Mouse (Mus musculus): ENCODE measurements at regions not wholly inside any gene's neighbourhood (a gene's known extent, or its start where the extent isn't known, plus 50 kb on each side); places are given as distances from the start of the nearest gene placed in this dataset.

- Histone ChIP-seq H3K4me2 (no peak overlapping the region), H3K4me1 (replicated peaks) (no peaks in the 10 kb centered on the region), H3K36me3 (no peaks in the 10 kb centered on the region), H3K9ac (no peak overlapping the region), H3K27me3 (no peaks in the 10 kb centered on the region), H3K9me3 (replicated peaks) (no peaks in the 10 kb centered on the region), H3K27ac (no peak overlapping the region), H3K4me3 (replicated peaks) (no peak overlapping the region)
- 57% methylated on average over 7 of the region's 7 CpGs for WGBS (ENCODE audit: insufficient replicate concordance)
- ATAC-seq (ENCODE audit: low read depth) = no peak
- DNase-seq = no peak
Measured at GRCm38 (mm10) chr2:75446996-75447715, 211.9 kb upstream of the Hnrnpa3 start.

GRCm38 (mm10) chr2:75448221-75448620 is 210.8 kb upstream of the Hnrnpa3 start:
- ATAC-seq (ENCODE audit: low read depth) = no peak
- no peaks in the 10 kb centered on the region for H3K36me3 ChIP-seq
- H3K4me3 ChIP-seq (replicated peaks) = no peak overlapping the region
- H3K4me1 ChIP-seq (replicated peaks) = no peaks in the 10 kb centered on the region
- no peaks in the 10 kb centered on the region for H3K9me3 ChIP-seq (replicated peaks)
- H3K27me3 ChIP-seq = no peaks in the 10 kb centered on the region
- no peak overlapping the region for H3K4me2 ChIP-seq
- DNase-seq = no peak
- WGBS (ENCODE audit: insufficient replicate concordance) = 61% methylated on average over 5 of the region's 5 CpGs
- no peak overlapping the region for H3K9ac ChIP-seq
- no peak overlapping the region for H3K27ac ChIP-seq

- no peak overlapping the region for H3K9ac ChIP-seq
- DNase-seq (no peak), ATAC-seq (ENCODE audit: low read depth) (peak; percentile 73)
- no peak overlapping the region for H3K4me3 ChIP-seq (replicated peaks)
- no peaks in the 10 kb centered on the region for H3K27me3 ChIP-seq
- H3K4me1 ChIP-seq (replicated peaks) = 0 out of 2 replicates have a peak, but pooled peaks cover 9% of the 10 kb centered on the region
- no peak overlapping the region for H3K4me2 ChIP-seq
- no peaks in the 10 kb centered on the region for H3K9me3 ChIP-seq (replicated peaks)
- 40% methylated on average over 8 of the region's 8 CpGs for WGBS (ENCODE audit: insufficient replicate concordance)
- H3K36me3 ChIP-seq = no peaks in the 10 kb centered on the region
- no peak overlapping the region for H3K27ac ChIP-seq
Measured at GRCm38 (mm10) chr2:75451846-75452267, 207.2 kb upstream of the Hnrnpa3 start.

GRCm38 (mm10) chr2:75452274-75453148 is 206.6 kb upstream of the Hnrnpa3 start:
- Histone ChIP-seq H3K27ac (no peak overlapping the region), H3K36me3 (no peaks in the 10 kb centered on the region), H3K9me3 (replicated peaks) (no peaks in the 10 kb centered on the region), H3K9ac (no peak overlapping the region), H3K27me3 (no peaks in the 10 kb centered on the region), H3K4me2 (no peak overlapping the region), H3K4me3 (replicated peaks) (no peak overlapping the region), H3K4me1 (replicated peaks) (0 out of 2 replicates have a peak, but pooled peaks cover 9% of the 10 kb centered on the region)
- DNase-seq (no peak), ATAC-seq (ENCODE audit: low read depth) (no peak)
- 67% methylated on average over 7 of the region's 7 CpGs for WGBS (ENCODE audit: insufficient replicate concordance)

GRCm38 (mm10) chr2:75455481-75455880 is 203.6 kb upstream of the Hnrnpa3 start:
- 78% methylated on average over 9 of the region's 9 CpGs for WGBS (ENCODE audit: insufficient replicate concordance)
- no peak overlapping the region for H3K4me3 ChIP-seq (replicated peaks)
- H3K9me3 ChIP-seq (replicated peaks) = no peaks in the 10 kb centered on the region
- no peak overlapping the region for H3K27ac ChIP-seq
- H3K9ac ChIP-seq = no peak overlapping the region
- DNase-seq (no peak), ATAC-seq (ENCODE audit: low read depth) (peak; percentile 37; the same call in 1 of the 2 replicates)
- peaks cover 9% of the 10 kb centered on the region; the same call in 1 of the 2 replicates for H3K4me1 ChIP-seq (replicated peaks)
- H3K27me3 ChIP-seq = no peaks in the 10 kb centered on the region
- no peaks in the 10 kb centered on the region for H3K36me3 ChIP-seq
- H3K4me2 ChIP-seq = no peak overlapping the region

GRCm38 (mm10) chr2:75456272-75456671 is 202.8 kb upstream of the Hnrnpa3 start:
- no peaks in the 10 kb centered on the region for H3K36me3 ChIP-seq
- H3K9ac ChIP-seq = no peak overlapping the region
- H3K9me3 ChIP-seq (replicated peaks) = no peaks in the 10 kb centered on the region
- H3K4me3 ChIP-seq (replicated peaks) = no peak overlapping the region
- DNase-seq = no peak
- no peak for ATAC-seq (ENCODE audit: low read depth)
- no peaks in the 10 kb centered on the region for H3K27me3 ChIP-seq
- no peak overlapping the region for H3K4me2 ChIP-seq
- 62% methylated on average over 1 of the region's 1 CpGs for WGBS (ENCODE audit: insufficient replicate concordance)
- no peak overlapping the region for H3K27ac ChIP-seq
- H3K4me1 ChIP-seq (replicated peaks) = peaks cover 9% of the 10 kb centered on the region; the same call in 1 of the 2 replicates

GRCm38 (mm10) chr2:75457423-75457822 is 201.6 kb upstream of the Hnrnpa3 start:
- Histone ChIP-seq H3K36me3 (no peaks in the 10 kb centered on the region), H3K4me2 (no peak overlapping the region), H3K27ac (no peak overlapping the region), H3K4me1 (replicated peaks) (peaks cover 9% of the 10 kb centered on the region; the same call in 1 of the 2 replicates), H3K27me3 (no peaks in the 10 kb centered on the region), H3K9ac (no peak overlapping the region), H3K9me3 (replicated peaks) (no peaks in the 10 kb centered on the region), H3K4me3 (replicated peaks) (no peak overlapping the region)
- WGBS (ENCODE audit: insufficient replicate concordance) = 63% methylated on average over 3 of the region's 3 CpGs
- ATAC-seq (ENCODE audit: low read depth) = no peak
- DNase-seq = no peak

DNA sequence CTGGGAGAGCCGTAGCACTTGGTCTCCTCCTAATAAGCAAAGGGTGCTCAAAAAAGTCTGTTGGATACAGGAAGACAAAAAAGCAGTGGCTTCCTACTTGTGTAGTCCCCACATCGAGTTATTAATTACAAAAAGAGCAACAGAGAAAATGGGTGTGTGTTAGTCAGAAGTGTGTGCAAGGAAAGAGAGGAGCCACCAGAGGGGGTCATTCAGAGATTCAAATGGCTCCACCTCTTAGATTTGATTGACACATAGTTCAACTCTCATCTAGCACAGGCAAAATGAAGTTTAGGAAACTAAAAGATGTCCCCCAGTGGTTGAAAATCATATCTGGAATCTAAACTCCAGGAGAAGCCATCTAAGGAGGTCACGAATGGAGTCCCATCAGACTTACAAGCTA is 200.2 kb upstream of the Hnrnpa3 start:
- 71% methylated on average over 3 of the region's 3 CpGs for WGBS (ENCODE audit: insufficient replicate concordance)
- Histone ChIP-seq H3K9ac (no peak overlapping the region), H3K27me3 (no peaks in the 10 kb centered on the region), H3K27ac (no peak overlapping the region), H3K4me3 (replicated peaks) (no peak overlapping the region), H3K4me2 (no peak overlapping the region), H3K9me3 (replicated peaks) (no peaks in the 10 kb centered on the region), H3K4me1 (replicated peaks) (peaks cover 9% of the 10 kb centered on the region; the same call in 1 of the 2 replicates), H3K36me3 (no peaks in the 10 kb centered on the region)
- DNase-seq (no peak), ATAC-seq (ENCODE audit: low read depth) (no peak)

- no peak overlapping the region for H3K4me2 ChIP-seq
- H3K9me3 ChIP-seq (replicated peaks) = no peaks in the 10 kb centered on the region
- H3K9ac ChIP-seq = no peak overlapping the region
- no peak for DNase-seq
- no peaks in the 10 kb centered on the region for H3K27me3 ChIP-seq
- ATAC-seq (ENCODE audit: low read depth) = no peak
- peaks cover 7% of the 10 kb centered on the region; the same call in 1 of the 2 replicates for H3K4me1 ChIP-seq (replicated peaks)
- 61% methylated on average over 5 of the region's 5 CpGs for WGBS (ENCODE audit: insufficient replicate concordance)
- H3K4me3 ChIP-seq (replicated peaks) = no peak overlapping the region
- no peak overlapping the region for H3K27ac ChIP-seq
- no peaks in the 10 kb centered on the region for H3K36me3 ChIP-seq
Measured at GRCm38 (mm10) chr2:75460419-75460818, 198.6 kb upstream of the Hnrnpa3 start.

DNA sequence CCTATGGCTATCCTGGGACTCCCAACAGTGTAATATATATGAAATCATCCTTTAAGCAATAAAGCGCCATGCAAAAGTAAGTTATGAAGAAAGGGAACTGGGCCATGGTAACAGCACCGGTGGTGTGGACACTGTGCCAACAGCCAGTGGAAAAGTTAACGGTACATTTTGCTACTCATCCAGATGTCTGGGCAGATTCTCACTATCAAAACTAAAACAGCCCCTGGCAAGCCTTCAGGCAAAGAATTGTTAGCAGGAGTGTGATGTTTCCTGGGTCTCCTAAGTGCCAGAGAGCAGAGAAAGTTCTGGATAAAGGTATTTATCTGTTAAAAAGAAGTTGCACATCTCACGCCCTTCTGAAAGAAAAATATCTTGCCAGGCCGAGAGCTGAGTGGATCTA is 198.0 kb upstream of the Hnrnpa3 start:
- Histone ChIP-seq H3K4me3 (replicated peaks) (no peak overlapping the region), H3K4me1 (replicated peaks) (peaks cover 1% of the 10 kb centered on the region; the same call in 1 of the 2 replicates), H3K9ac (no peak overlapping the region), H3K27me3 (no peaks in the 10 kb centered on the region), H3K36me3 (no peaks in the 10 kb centered on the region), H3K27ac (no peak overlapping the region), H3K9me3 (replicated peaks) (no peaks in the 10 kb centered on the region), H3K4me2 (no peak overlapping the region)
- ATAC-seq (ENCODE audit: low read depth) = peak; percentile 61
- no peak for DNase-seq
- WGBS (ENCODE audit: insufficient replicate concordance) = 61% methylated on average over 5 of the region's 5 CpGs

DNA sequence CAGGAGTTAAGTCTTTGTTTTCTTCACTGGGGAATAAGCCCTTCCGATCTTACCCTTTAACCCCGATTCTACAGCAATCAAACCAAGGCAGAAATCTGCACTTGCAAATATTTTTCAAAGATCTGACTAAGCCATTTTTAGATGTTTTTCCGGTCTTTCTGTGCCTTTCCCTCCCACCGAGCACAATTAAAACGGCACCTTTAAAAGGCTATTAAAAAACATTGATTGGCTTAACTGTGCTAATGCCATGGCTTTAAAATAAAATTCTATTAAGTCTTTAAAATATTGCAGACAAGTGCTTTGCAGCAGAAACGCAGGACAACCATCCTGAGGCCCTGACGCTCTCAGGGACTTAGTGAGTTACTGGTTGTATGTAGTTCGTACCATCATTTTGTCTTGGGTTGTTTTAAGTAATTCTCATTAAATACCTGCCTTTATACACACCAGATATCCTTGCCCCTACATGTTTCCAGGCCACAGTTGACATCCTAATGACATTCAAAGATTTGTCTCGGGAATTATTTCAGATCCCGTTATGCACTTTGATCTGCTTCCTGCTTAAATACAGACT is 197.6 kb upstream of the Hnrnpa3 start:
- Histone ChIP-seq H3K4me1 (replicated peaks) (no peaks in the 10 kb centered on the region; the same call in 1 of the 2 replicates), H3K36me3 (no peaks in the 10 kb centered on the region), H3K9me3 (replicated peaks) (no peaks in the 10 kb centered on the region), H3K4me3 (replicated peaks) (no peak overlapping the region), H3K27ac (no peak overlapping the region), H3K27me3 (no peaks in the 10 kb centered on the region), H3K9ac (no peak overlapping the region), H3K4me2 (no peak overlapping the region)
- DNase-seq (no peak), ATAC-seq (ENCODE audit: low read depth) (no peak)
- WGBS (ENCODE audit: insufficient replicate concordance) = 76% methylated on average over 10 of the region's 10 CpGs

Data from liver, embryonic 13.5 days (tissue).